Mouse (Mus musculus) left cerebral cortex, postnatal 14 days (tissue): ENCODE results near the gene Smad9. TPM values are rescaled to one million over a fixed set of nuclear protein-coding genes. Genes with fewer than 3 reads are reported as not detected.
"Not testable (repeated sequence)": the region's sequence is repeated elsewhere in the genome, so short reads cannot be mapped to it uniquely, and the experiment has no call there.

Experiments
- DNase-seq, 2 experiments: peaks; one replicate each; pipeline ENCODE4 v3.0.0; 2021 to 2022; ENCODE audit warnings: low spot score in 2 of 2, mixed read lengths in 1 of 2
- intact Hi-C: fragments of 180-260 bp; cut with DNase I; formaldehyde crosslinking; loops from one replicate; pipeline ENCODE4 v1.15.1; 2025
- total RNA-seq, 2 experiments: library from RNA; stranded (reverse); gene quantifications; 2 replicates each; pipeline ENCODE4 v1.2.3; 2021

Smad9 gene
- total RNA-seq, 2 experiments from 2014 or later, result 6.1 to 6.2 TPM

GRCm38 (mm10) chr3:54745799-54746198, 9.6 kb upstream of the Smad9 start:
- intact Hi-C loops, result no loop called here

GRCm38 (mm10) chr3:54753411-54753810, 2.0 kb upstream of the Smad9 start:
- no peak for DNase-seq
- intact Hi-C loops, result no loop called here

More at GRCm38 (mm10) chr3:54745799-54746198, 9.6 kb upstream of the Smad9 start:
- DNase-seq, result peak; percentile 17 to 43

GRCm38 (mm10) chr3:54756058-54756457, 676 bp downstream of the Smad9 start:
- intact Hi-C loops, result no loop called here
- peak; percentile 38 to 48 for DNase-seq

- intact Hi-C loops, result no loop called here
- DNase-seq, result no peak
Measured at GRCm38 (mm10) chr3:54757446-54757845, 2.1 kb downstream of the Smad9 start.

GRCm38 (mm10) chr3:54759211-54759610, 3.8 kb downstream of the Smad9 start:
- no peak for DNase-seq
- intact Hi-C loops, result no loop called here

GRCm38 (mm10) chr3:54760321-54761115, 5.1 kb downstream of the Smad9 start:
- DNase-seq, result no peak
- intact Hi-C loops, result no loop called here

- intact Hi-C loops, result no loop called here
Measured at GRCm38 (mm10) chr3:54761258-54761657, 5.9 kb downstream of the Smad9 start.

GRCm38 (mm10) chr3:54764418-54764817, 9.0 kb downstream of the Smad9 start:
- peak; percentile 38 to 45 for DNase-seq
- intact Hi-C loops, result no loop called here

More at GRCm38 (mm10) chr3:54761258-54761657, 5.9 kb downstream of the Smad9 start:
- no peak for DNase-seq

GRCm38 (mm10) chr3:54765521-54765920, 10.1 kb downstream of the Smad9 start:
- intact Hi-C loops, DNase-seq: not testable (repeated sequence)

- DNase-seq, result no peak
- intact Hi-C loops, result no loop called here
Measured at GRCm38 (mm10) chr3:54766034-54766433, 10.7 kb downstream of the Smad9 start.

GRCm38 (mm10) chr3:54766811-54767210, 11.4 kb downstream of the Smad9 start:
- no peak for DNase-seq
- intact Hi-C loops, result no loop called here

- DNase-seq, result no peak
Measured at GRCm38 (mm10) chr3:54768592-54768991, 13.2 kb downstream of the Smad9 start.

GRCm38 (mm10) chr3:54769349-54770275, 14.2 kb downstream of the Smad9 start:
- no peak for DNase-seq
- intact Hi-C loops, result no loop called here

More at GRCm38 (mm10) chr3:54768592-54768991, 13.2 kb downstream of the Smad9 start:
- intact Hi-C loops, result no loop called here

- DNase-seq, result no peak
- intact Hi-C loops, result no loop called here
Measured at GRCm38 (mm10) chr3:54773613-54774012, 18.2 kb downstream of the Smad9 start.

- intact Hi-C loops, result no loop called here
Measured at GRCm38 (mm10) chr3:54775989-54776631, 20.7 kb downstream of the Smad9 start.

GRCm38 (mm10) chr3:54790601-54791000, 35.2 kb downstream of the Smad9 start:
- intact Hi-C loops, result no loop called here
- no peak for DNase-seq

More at GRCm38 (mm10) chr3:54775989-54776631, 20.7 kb downstream of the Smad9 start:
- DNase-seq, result no peak

- DNase-seq, result no peak
- intact Hi-C loops, result no loop called here
Measured at GRCm38 (mm10) chr3:54791822-54792677, 36.7 kb downstream of the Smad9 start.

GRCm38 (mm10) chr3:54793762-54794161, 38.4 kb downstream of the Smad9 start:
- intact Hi-C loops, result no loop called here
- DNase-seq, result no peak

- DNase-seq, result no peak
- intact Hi-C loops, result loop anchor here (5.0 kb wide), 1 partner anchor 58 kb away; the partner anchor contains the start of genes Alg5 and Exosc8
Measured at GRCm38 (mm10) chr3:54795379-54795778, 40.0 kb downstream of the Smad9 start.
